In genomic region chr8:120620441-120620840, GRCm38 (mm10) we compare ENCODE assay signal across 20 mouse cellular contexts. TPM values are rescaled to one million over a fixed set of nuclear protein-coding genes. Genes with fewer than 3 reads are reported as not detected.
DNase-seq lines count a peak whose midpoint lies in the region; ATAC-seq and TF ChIP-seq lines count a peak whose summit lies in the region.
"Had no signal": no experiment of that assay in that cellular context is flagged by ENCODE, and none has a peak within 500 bp of the region (broad histone marks: within the 10 kb centered on the region; RNA-seq: fewer than 3 reads in every experiment).

No protein-coding gene starts in this region.

- no peak overlapping the region for H3K4me2 ChIP-seq in heart, postnatal 0 days (ENCODE audit: low read depth, low read length)
- H3K4me2 ChIP-seq in midbrain, embryonic 13.5 days (replicated peaks): no peak overlapping the region
- H3K4me2 ChIP-seq in midbrain, postnatal 0 days (ENCODE audit: low read depth, low read length, poor library complexity, severe bottlenecking): no peak overlapping the region
- H3K4me2 ChIP-seq: forebrain, embryonic 12.5 days; heart, embryonic 11.5 days; hindbrain, embryonic 13.5 days; lung, embryonic 15.5 days had no signal

- H3K36me3 ChIP-seq in heart, postnatal 0 days (replicated peaks; ENCODE audit: control insufficient read depth, insufficient read depth, low read length): no peaks in the 10 kb centered on the region
- H3K36me3 ChIP-seq in midbrain, embryonic 13.5 days: no peaks in the 10 kb centered on the region
- H3K36me3 ChIP-seq in midbrain, postnatal 0 days (ENCODE audit: insufficient read depth, low read length): no peaks in the 10 kb centered on the region
- no peaks in the 10 kb centered on the region for H3K36me3 ChIP-seq in limb, embryonic 10.5 days
- H3K36me3 ChIP-seq: forebrain, embryonic 12.5 days; hindbrain, embryonic 13.5 days; lung, embryonic 15.5 days had no signal

- 0 out of 2 replicates have a peak overlapping the region, but pooled peaks have one; percentile 32 for H3K27ac ChIP-seq in heart, postnatal 0 days (ENCODE audit: low read depth)
- H3K27ac ChIP-seq in midbrain, embryonic 13.5 days: 0 out of 2 replicates have a peak overlapping the region, but pooled peaks have one; percentile 14
- no peak overlapping the region for H3K27ac ChIP-seq in midbrain, postnatal 0 days (ENCODE audit: low read depth, low read length)
- H3K27ac ChIP-seq in limb, embryonic 10.5 days: peak overlapping the region; percentile 61; the same call in 1 of the 2 replicates
- H3K27ac ChIP-seq: forebrain, embryonic 12.5 days; hindbrain, embryonic 13.5 days; lung, embryonic 15.5 days had no signal

- no peak for DNase-seq in heart, postnatal 0 days (ENCODE audit: low spot score)
- DNase-seq in heart, adult 18-20 months: no peak
- DNase-seq in midbrain, postnatal 0 days (ENCODE audit: low spot score): no peak
- no peak for DNase-seq in limb, embryonic 10.5 days (ENCODE audit: low spot score)
- peak; percentile 84 for DNase-seq in yolk sac, embryonic 10.5 days (ENCODE audit: low spot score)
- no peak for DNase-seq in retina, postnatal 1 day
- no peak for DNase-seq in ovary, postnatal 10 days (ENCODE audit: low spot score)
- DNase-seq: cerebellum, postnatal 14 days; kidney, postnatal 36 days; layer of hippocampus, postnatal 36 days had no signal

- peaks cover 18% of the 10 kb centered on the region; the same call in 1 of the 2 replicates for H3K4me1 ChIP-seq in heart, postnatal 0 days (ENCODE audit: control insufficient read depth, insufficient read depth)
- peaks cover 62% of the 10 kb centered on the region for H3K4me1 ChIP-seq in midbrain, embryonic 13.5 days (replicated peaks)
- H3K4me1 ChIP-seq in midbrain, postnatal 0 days (ENCODE audit: insufficient read depth, low read length): peaks cover 11% of the 10 kb centered on the region
- H3K4me1 ChIP-seq in limb, embryonic 10.5 days: peaks cover 45% of the 10 kb centered on the region

- no peak for ATAC-seq in heart, postnatal 0 days (ENCODE audit: insufficient read depth, low read depth)
- ATAC-seq in midbrain, embryonic 13.5 days: no peak
- ATAC-seq in midbrain, postnatal 0 days (ENCODE audit: low FRiP score): no peak
- ATAC-seq: intestine, embryonic 16.5 days; Patski had no signal

- 58% methylated on average over 7 of the region's 7 CpGs for WGBS in heart, postnatal 0 days
- WGBS in midbrain, embryonic 13.5 days: 48% methylated on average over 7 of the region's 7 CpGs
- WGBS in midbrain, postnatal 0 days: 58% methylated on average over 7 of the region's 7 CpGs
- 48% methylated on average over 7 of the region's 7 CpGs for WGBS in limb, embryonic 10.5 days

- H3K9me3 ChIP-seq in heart, postnatal 0 days (replicated peaks; ENCODE audit: control insufficient read depth, low read length): no peaks in the 10 kb centered on the region
- H3K9me3 ChIP-seq in midbrain, embryonic 13.5 days: no peaks in the 10 kb centered on the region
- H3K9me3 ChIP-seq in midbrain, postnatal 0 days (ENCODE audit: low read length): no peaks in the 10 kb centered on the region
- no peaks in the 10 kb centered on the region for H3K9me3 ChIP-seq in limb, embryonic 10.5 days (replicated peaks)
- H3K9me3 ChIP-seq: forebrain, embryonic 12.5 days; hindbrain, embryonic 13.5 days; lung, embryonic 15.5 days had no signal

- H3K27me3 ChIP-seq in heart, postnatal 0 days (ENCODE audit: control insufficient read depth, insufficient read depth, low read length): no peaks in the 10 kb centered on the region
- no peaks in the 10 kb centered on the region for H3K27me3 ChIP-seq in midbrain, embryonic 13.5 days
- no peaks in the 10 kb centered on the region for H3K27me3 ChIP-seq in midbrain, postnatal 0 days (ENCODE audit: insufficient read depth, low read length)
- H3K27me3 ChIP-seq in limb, embryonic 10.5 days (ENCODE audit: low read depth, poor library complexity, severe bottlenecking): no peaks in the 10 kb centered on the region
- H3K27me3 ChIP-seq: hindbrain, embryonic 13.5 days; lung, embryonic 15.5 days; Patski had no signal

- H3K9ac ChIP-seq in heart, postnatal 0 days (replicated peaks; ENCODE audit: low read depth, low read length): no peak overlapping the region
- no peak overlapping the region for H3K9ac ChIP-seq in midbrain, embryonic 13.5 days (replicated peaks)
- H3K9ac ChIP-seq in midbrain, postnatal 0 days (replicated peaks; ENCODE audit: low read length, poor library complexity, severe bottlenecking): no peak overlapping the region
- H3K9ac ChIP-seq: forebrain, embryonic 12.5 days; hindbrain, embryonic 13.5 days; lung, embryonic 15.5 days had no signal

- no peak overlapping the region for H3K4me3 ChIP-seq in heart, postnatal 0 days (ENCODE audit: low read depth, low read length)
- no peak overlapping the region for H3K4me3 ChIP-seq in midbrain, embryonic 13.5 days (replicated peaks)
- H3K4me3 ChIP-seq in midbrain, postnatal 0 days (ENCODE audit: low read depth, low read length): no peak overlapping the region
- no peak overlapping the region for H3K4me3 ChIP-seq in limb, embryonic 10.5 days
- H3K4me3 ChIP-seq: forebrain, embryonic 12.5 days; hindbrain, embryonic 13.5 days; lung, embryonic 15.5 days had no signal

- no peak for TF ChIP-seq EP300 in heart, postnatal 0 days (IDR thresholded peaks at IDR 0.05; ENCODE audit: low read depth)

- TF ChIP-seq CTCF in heart, postnatal 0 days (IDR thresholded peaks at IDR 0.05; ENCODE audit: low read depth): no peak
- no peak for TF ChIP-seq CTCF in midbrain, postnatal 0 days (IDR thresholded peaks at IDR 0.05)

RNA-seq across cellular contexts. Expression of gene 1190005I06Rik, which starts 27.0 kb away (rescaled TPM):
- 0.80 and 1.9 TPM in 2 replicates for total RNA-seq in heart, postnatal 0 days (2014; rRNA removed; ENCODE audit: low replicate concordance)
- 9.3 and 9.7 TPM in 2 replicates for polyA plus RNA-seq in heart, postnatal 0 days (2015; fragmentation: Nextera tagmentation; extraction: Ambion mirVana)
- 1 to 10 TPM; 5.6 to 6.3 TPM for total RNA-seq in heart, adult 18-20 months (2021)
- polyA plus RNA-seq in midbrain, embryonic 13.5 days (2015; fragmentation: Nextera tagmentation; extraction: Ambion mirVana): 6.0 and 8.3 TPM in 2 replicates
- total RNA-seq in midbrain, postnatal 0 days (2014; rRNA removed): 27.4 and 30.9 TPM in 2 replicates
- 25.4 and 29.5 TPM in 2 replicates for polyA plus RNA-seq in midbrain, postnatal 0 days (2015; fragmentation: Nextera tagmentation; extraction: Ambion mirVana)
- polyA plus RNA-seq in limb, embryonic 10.5 days (2016; fragmentation: Nextera tagmentation; extraction: Ambion mirVana): 2.7 and 3.4 TPM in 2 replicates
- total RNA-seq: megakaryocyte-erythroid progenitor cell, adult 5-6 weeks had no signal

RNA-seq across cellular contexts. Expression of gene Gins2, which starts 31.3 kb away (rescaled TPM):
- 29.8 and 52.1 TPM in 2 replicates for total RNA-seq in heart, postnatal 0 days (2014; rRNA removed; ENCODE audit: low replicate concordance)
- 19.3 and 23.8 TPM in 2 replicates for polyA plus RNA-seq in heart, postnatal 0 days (2015; fragmentation: Nextera tagmentation; extraction: Ambion mirVana)
- 1 to 10 TPM in 1 of 2 experiments, under 1 TPM in 1; 0.98 to 1.8 TPM for total RNA-seq in heart, adult 18-20 months (2021)
- polyA plus RNA-seq in midbrain, embryonic 13.5 days (2015; fragmentation: Nextera tagmentation; extraction: Ambion mirVana): 36.7 and 37.9 TPM in 2 replicates
- 5.8 and 18.1 TPM in 2 replicates for total RNA-seq in midbrain, postnatal 0 days (2014; rRNA removed)
- 8.4 and 11.3 TPM in 2 replicates for polyA plus RNA-seq in midbrain, postnatal 0 days (2015; fragmentation: Nextera tagmentation; extraction: Ambion mirVana)
- 153 and 167 TPM in 2 replicates for polyA plus RNA-seq in limb, embryonic 10.5 days (2016; fragmentation: Nextera tagmentation; extraction: Ambion mirVana)

RNA-seq across cellular contexts. Expression of gene Gm27021, which starts 47.4 kb away (rescaled TPM):
- total RNA-seq in heart, postnatal 0 days (2014; rRNA removed; ENCODE audit: low replicate concordance): 1.1 TPM in 1 of 2 replicates, not detected in the other
- 0.63 and 5.4 TPM in 2 replicates for polyA plus RNA-seq in heart, postnatal 0 days (2015; fragmentation: Nextera tagmentation; extraction: Ambion mirVana)
- not detected for total RNA-seq in heart, adult 18-20 months (2021)
- 5.2 and 5.3 TPM in 2 replicates for polyA plus RNA-seq in midbrain, embryonic 13.5 days (2015; fragmentation: Nextera tagmentation; extraction: Ambion mirVana)
- total RNA-seq in midbrain, postnatal 0 days (2014; rRNA removed): 3.9 and 13.8 TPM in 2 replicates
- polyA plus RNA-seq in midbrain, postnatal 0 days (2015; fragmentation: Nextera tagmentation; extraction: Ambion mirVana): 7.9 and 9.1 TPM in 2 replicates
- 3.4 and 3.8 TPM in 2 replicates for polyA plus RNA-seq in limb, embryonic 10.5 days (2016; fragmentation: Nextera tagmentation; extraction: Ambion mirVana)
- total RNA-seq: gastrocnemius, adult 18-20 months; layer of hippocampus, postnatal 36 days; megakaryocyte-erythroid progenitor cell, adult 5-6 weeks had no signal
- polyA plus RNA-seq: small intestine, adult 2 months had no signal

RNA-seq across cellular contexts. Expression of gene Cox4i1, which starts 47.6 kb away (rescaled TPM):
- total RNA-seq in heart, postnatal 0 days (2014; rRNA removed; ENCODE audit: low replicate concordance): 1,751 and 2,021 TPM in 2 replicates
- 4,528 and 4,822 TPM in 2 replicates for polyA plus RNA-seq in heart, postnatal 0 days (2015; fragmentation: Nextera tagmentation; extraction: Ambion mirVana)
- 1,000 to 10,000 TPM; 4,737 to 4,778 TPM for total RNA-seq in heart, adult 18-20 months (2021)
- 1,057 and 1,066 TPM in 2 replicates for polyA plus RNA-seq in midbrain, embryonic 13.5 days (2015; fragmentation: Nextera tagmentation; extraction: Ambion mirVana)
- total RNA-seq in midbrain, postnatal 0 days (2014; rRNA removed): 493 and 558 TPM in 2 replicates
- 1,374 and 1,478 TPM in 2 replicates for polyA plus RNA-seq in midbrain, postnatal 0 days (2015; fragmentation: Nextera tagmentation; extraction: Ambion mirVana)
- 879 and 888 TPM in 2 replicates for polyA plus RNA-seq in limb, embryonic 10.5 days (2016; fragmentation: Nextera tagmentation; extraction: Ambion mirVana)

RNA-seq across cellular contexts. Expression of gene Emc8, which starts 47.9 kb away (rescaled TPM):
- 45.4 and 110 TPM in 2 replicates for total RNA-seq in heart, postnatal 0 days (2014; rRNA removed; ENCODE audit: low replicate concordance)
- 127 and 134 TPM in 2 replicates for polyA plus RNA-seq in heart, postnatal 0 days (2015; fragmentation: Nextera tagmentation; extraction: Ambion mirVana)
- 10 to 100 TPM; 42.7 to 46.4 TPM for total RNA-seq in heart, adult 18-20 months (2021)
- polyA plus RNA-seq in midbrain, embryonic 13.5 days (2015; fragmentation: Nextera tagmentation; extraction: Ambion mirVana): 161 and 180 TPM in 2 replicates
- 30.5 and 43.2 TPM in 2 replicates for total RNA-seq in midbrain, postnatal 0 days (2014; rRNA removed)
- polyA plus RNA-seq in midbrain, postnatal 0 days (2015; fragmentation: Nextera tagmentation; extraction: Ambion mirVana): 91.6 and 95.8 TPM in 2 replicates
- polyA plus RNA-seq in limb, embryonic 10.5 days (2016; fragmentation: Nextera tagmentation; extraction: Ambion mirVana): 372 and 439 TPM in 2 replicates
